Comparison of ENCODE assay signal across 8 mouse cellular contexts in the genomic region with DNA sequence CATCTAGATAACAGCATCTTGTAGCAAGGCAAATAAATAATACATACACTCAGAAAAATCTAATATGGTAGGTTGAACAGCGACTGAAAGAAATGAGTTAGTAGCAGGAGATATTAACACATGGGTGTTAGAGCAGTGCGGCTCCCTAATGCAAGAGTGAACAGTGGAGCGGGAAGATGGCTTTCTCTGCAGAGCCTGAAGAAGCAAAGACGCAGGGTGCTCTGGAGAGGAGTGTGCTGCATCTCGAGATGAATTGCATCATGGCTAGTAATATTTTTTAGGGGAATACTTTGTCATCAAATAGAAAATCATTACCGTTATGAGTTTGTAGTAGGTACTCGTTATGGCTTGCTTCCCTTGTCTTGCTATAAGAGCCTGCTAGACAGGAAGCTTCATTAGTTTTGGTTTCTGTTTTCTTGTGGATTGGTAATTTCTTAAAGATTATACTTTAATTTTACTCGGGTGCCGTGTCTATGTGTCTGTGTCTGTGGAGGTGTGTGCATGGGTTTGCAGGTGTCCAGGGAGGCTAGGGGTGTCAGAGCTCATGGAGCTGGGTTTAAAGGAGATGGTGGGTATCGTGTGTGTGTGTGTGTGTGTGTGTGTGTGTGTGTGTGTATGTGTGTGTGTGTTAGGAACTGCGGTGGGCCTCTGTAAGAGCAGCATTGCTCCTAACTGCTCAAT. TPM values are rescaled to one million over a fixed set of nuclear protein-coding genes. Genes with fewer than 3 reads are reported as not detected.
DNase-seq lines count a peak whose midpoint lies in the region; ATAC-seq and TF ChIP-seq lines count a peak whose summit lies in the region.

No protein-coding gene starts in this region.

- ATAC-seq in liver, embryonic 12.5 days: no peak

- peak overlapping the region; percentile 74 for H3K27ac ChIP-seq in left cerebral cortex, adult 2 months
- H3K27ac ChIP-seq in liver, embryonic 12.5 days: no peak overlapping the region

- WGBS in liver, embryonic 12.5 days (ENCODE audit: insufficient replicate concordance): 69% methylated on average over 11 of the region's 11 CpGs

- H3K27me3 ChIP-seq in liver, embryonic 12.5 days (replicated peaks): no peaks in the 10 kb centered on the region
- no peaks in the 10 kb centered on the region for H3K27me3 ChIP-seq in splenic B cell, adult 2 months (ENCODE audit: control insufficient read depth, insufficient read depth, low read length, poor library complexity, severe bottlenecking)

- intact Hi-C loops in left cerebral cortex, adult 2 months (cut with DNase I): loop anchor here (2.0 to 5.0 kb wide), 3 partner anchors 51 to 356 kb away; partner anchors contain the start of gene Hivep1

- H3K36me3 ChIP-seq in liver, embryonic 12.5 days: no peaks in the 10 kb centered on the region
- no peaks in the 10 kb centered on the region for H3K36me3 ChIP-seq in splenic B cell, adult 2 months (ENCODE audit: control insufficient read depth, insufficient read depth, low read length, poor library complexity, severe bottlenecking)

- H3K4me3 ChIP-seq in left cerebral cortex, adult 2 months: peak overlapping the region; percentile 46
- H3K4me3 ChIP-seq in liver, embryonic 12.5 days: no peak overlapping the region

- no peak for DNase-seq in left cerebral cortex, adult 2 months (ENCODE audit: extremely low spot score in 1 of 2, low spot score in 2 of 2)
- no peak for DNase-seq in left cerebral cortex, adult 11 months (ENCODE audit: low spot score)
- peak; percentile 26 for DNase-seq in cerebellum, adult 9-11 months
- peak; percentile 51 for DNase-seq in splenic B cell, adult 2 months (ENCODE audit: low read depth, low spot score)
- no peak for DNase-seq in layer of hippocampus, adult 18-20 months (ENCODE audit: low spot score in 2 of 2)
- DNase-seq in kidney, adult 8-10 months: no peak
- no peak for DNase-seq in gastrocnemius, adult 18-20 months (ENCODE audit: low spot score)

- no peak for TF ChIP-seq CTCF in left cerebral cortex, adult 2 months (IDR thresholded peaks at IDR 0.05)

- no peaks in the 10 kb centered on the region for H3K9me3 ChIP-seq in liver, embryonic 12.5 days (replicated peaks)

- peaks cover 64% of the 10 kb centered on the region for H3K4me1 ChIP-seq in liver, embryonic 12.5 days

- peak overlapping the region; percentile 41 for H3K4me2 ChIP-seq in liver, embryonic 12.5 days

- no peak overlapping the region for H3K9ac ChIP-seq in liver, embryonic 12.5 days

RNA-seq across cellular contexts. Expression of gene Hivep1, which starts 51.8 kb away (rescaled TPM):
- total RNA-seq in left cerebral cortex, adult 2 months (2021): 10 to 100 TPM; 69.7 to 71.7 TPM
- polyA plus RNA-seq in liver, embryonic 12.5 days (2016; fragmentation: Nextera tagmentation; extraction: Ambion mirVana): 4.4 and 4.6 TPM in 2 replicates
- 10 to 100 TPM; 23.4 to 27.7 TPM for total RNA-seq in layer of hippocampus, adult 18-20 months (2021)
- 10 to 100 TPM; 13.0 to 14.9 TPM for total RNA-seq in gastrocnemius, adult 18-20 months (2021)

Comparison
In these comparisons a context has a peak if more than half of its experiments do, and no peak if none do; other contexts are left out.
1. DNase-seq: peak in cerebellum, adult 9-11 months (single experiment) and splenic B cell, adult 2 months (single experiment); none in left cerebral cortex, adult 2 months (0 of 2), left cerebral cortex, adult 11 months (single experiment), layer of hippocampus, adult 18-20 months (0 of 2), kidney, adult 8-10 months (0 of 2) and gastrocnemius, adult 18-20 months (single experiment).